Mouse (Mus musculus) heart, adult 11 months (tissue): ENCODE results near the gene Pdlim1.

ENCODE experiments used
- DNase-seq: peaks from one replicate; pipeline ENCODE4 v3.0.0; 2022

Gene Pdlim1

GRCm38 (mm10) chr19:40271308-40271892 is at the start of gene Pdlim1:
Gene Pdlim1, minus strand, starts transcription at chr19:40271842.
- peak; percentile 99 for DNase-seq

- peak; percentile 88 for DNase-seq
These were observed 47.6 kb upstream of the Pdlim1 start for GRCm38 (mm10) chr19:40319199-40319598.

GRCm38 (mm10) chr19:40318511-40318910 is 46.9 kb upstream of the Pdlim1 start:
- DNase-seq, result no peak

GRCm38 (mm10) chr19:40317001-40317400 is 45.4 kb upstream of the Pdlim1 start:
- peak; percentile 94 for DNase-seq

- DNase-seq, result peak; percentile 79
These were observed 42.6 kb upstream of the Pdlim1 start for GRCm38 (mm10) chr19:40314252-40314651.

- DNase-seq, result peak; percentile 91
These were observed 40.0 kb upstream of the Pdlim1 start for GRCm38 (mm10) chr19:40311631-40312030.

- DNase-seq, result peak; percentile 92
These were observed 38.9 kb upstream of the Pdlim1 start for GRCm38 (mm10) chr19:40310410-40311130.

GRCm38 (mm10) chr19:40309911-40310310 is 38.3 kb upstream of the Pdlim1 start:
- peak; percentile 92 for DNase-seq

- DNase-seq, result peak; percentile 99
These were observed 35.9 kb upstream of the Pdlim1 start for GRCm38 (mm10) chr19:40307550-40307949.

GRCm38 (mm10) chr19:40306631-40307030 is 35.0 kb upstream of the Pdlim1 start:
- no peak for DNase-seq

- peak; percentile 94 for DNase-seq
These were observed 33.8 kb upstream of the Pdlim1 start for GRCm38 (mm10) chr19:40305456-40305855.

- DNase-seq, result peak; percentile 98
These were observed 31.3 kb upstream of the Pdlim1 start for GRCm38 (mm10) chr19:40302916-40303315.

GRCm38 (mm10) chr19:40302477-40302876 is 30.8 kb upstream of the Pdlim1 start:
- peak; percentile 92 for DNase-seq

- peak; percentile 86 for DNase-seq
These were observed 28.5 kb upstream of the Pdlim1 start for GRCm38 (mm10) chr19:40299983-40300759.

GRCm38 (mm10) chr19:40299182-40299581 is 27.5 kb upstream of the Pdlim1 start:
- peak; percentile 92 for DNase-seq

GRCm38 (mm10) chr19:40298574-40298973 is 26.9 kb upstream of the Pdlim1 start:
- DNase-seq, result no peak

GRCm38 (mm10) chr19:40297798-40298144 is 26.1 kb upstream of the Pdlim1 start:
- no peak for DNase-seq

GRCm38 (mm10) chr19:40297078-40297797 is 25.6 kb upstream of the Pdlim1 start:
- DNase-seq, result peak; percentile 94

GRCm38 (mm10) chr19:40294231-40294630 is 22.6 kb upstream of the Pdlim1 start:
- peak; percentile 87 for DNase-seq

GRCm38 (mm10) chr19:40293791-40294190 is 22.1 kb upstream of the Pdlim1 start:
- peak; percentile 91 for DNase-seq

GRCm38 (mm10) chr19:40290099-40290724 is 18.6 kb upstream of the Pdlim1 start:
- peak; percentile 93 for DNase-seq

- peak; percentile 93 for DNase-seq
These were observed 16.8 kb upstream of the Pdlim1 start for GRCm38 (mm10) chr19:40288415-40288814.

- no peak for DNase-seq
These were observed 13.1 kb upstream of the Pdlim1 start for GRCm38 (mm10) chr19:40284704-40285103.
